Mouse (Mus musculus) mouse embryonic stem cell (cell line): ENCODE data around the gene Fam208a.

Experiments
- in situ Hi-C, 2 experiments: fragments of 300-500 bp; cut with MboI; formaldehyde crosslinking; loops; 1 replicate in 1 of 2; 3 replicates in 1 of 2; pipeline ENCODE4 v1.14.3; 2019 to 2020; ENCODE audit warnings: low sequenced_read_pairs in 2 of 2, low pct_unique_long_range_greater_than_20kb in 1 of 2, mixed read lengths in 1 of 2; ENCODE audit not compliant: unreplicated experiment in 1 of 2

Fam208a gene

GRCm38 (mm10) chr14:27408240-27408639, 20.4 kb upstream of the Fam208a start:
- in situ Hi-C loops, result loop anchor here (5.0 to 10.0 kb wide), 2 partner anchors 211 to 213 kb away; no protein-coding TSS in a partner anchor

- in situ Hi-C loops, result loop anchor here (5.0 to 10.0 kb wide), 2 partner anchors 212 to 215 kb away; no protein-coding TSS in a partner anchor
Observed at GRCm38 (mm10) chr14:27409662-27410061, 19.0 kb upstream of the Fam208a start.

GRCm38 (mm10) chr14:27411492-27411891, 17.1 kb upstream of the Fam208a start:
- in situ Hi-C loops, result no loop called here

GRCm38 (mm10) chr14:27412699-27413098, 15.9 kb upstream of the Fam208a start:
- in situ Hi-C loops, result no loop called here

- in situ Hi-C loops, result no loop called here
Observed at GRCm38 (mm10) chr14:27413961-27414360, 14.7 kb upstream of the Fam208a start.

- in situ Hi-C loops, result no loop called here
Observed at GRCm38 (mm10) chr14:27420816-27421215, 7.8 kb upstream of the Fam208a start.

- in situ Hi-C loops, result no loop called here
Observed at GRCm38 (mm10) chr14:27422301-27422700, 6.3 kb upstream of the Fam208a start.

GRCm38 (mm10) chr14:27428973-27429711, 508 bp downstream of the Fam208a start:
- in situ Hi-C loops, result no loop called here

GRCm38 (mm10) chr14:27430280-27430679, 1.6 kb downstream of the Fam208a start:
- in situ Hi-C loops, result no loop called here

- in situ Hi-C loops, result no loop called here
Observed at GRCm38 (mm10) chr14:27432064-27432463, 3.4 kb downstream of the Fam208a start.

- in situ Hi-C loops, result loop anchor here in 1 of 2 experiments (5.0 kb wide), 1 partner anchor 36 kb away; no protein-coding TSS in a partner anchor
Observed at GRCm38 (mm10) chr14:27436116-27436515, 7.5 kb downstream of the Fam208a start.

GRCm38 (mm10) chr14:27436826-27437225, 8.2 kb downstream of the Fam208a start:
- in situ Hi-C loops, result loop anchor here in 1 of 2 experiments (5.0 kb wide), 1 partner anchor 35 kb away; no protein-coding TSS in a partner anchor

GRCm38 (mm10) chr14:27440921-27441320, 12.3 kb downstream of the Fam208a start:
- in situ Hi-C loops, result loop anchor here in 1 of 2 experiments (5.0 kb wide), 1 partner anchor 41 kb away; no protein-coding TSS in a partner anchor

GRCm38 (mm10) chr14:27444851-27445281, 16.2 kb downstream of the Fam208a start:
- in situ Hi-C loops, result loop anchor here in 1 of 2 experiments (5.0 kb wide), 1 partner anchor 37 kb away; no protein-coding TSS in a partner anchor

- in situ Hi-C loops, result no loop called here
Observed at GRCm38 (mm10) chr14:27446963-27447362, 18.3 kb downstream of the Fam208a start.

GRCm38 (mm10) chr14:27491399-27491798, 62.8 kb downstream of the Fam208a start:
- in situ Hi-C loops, result no loop called here

GRCm38 (mm10) chr14:27493516-27493915, 64.9 kb downstream of the Fam208a start:
- in situ Hi-C loops, result no loop called here

- in situ Hi-C loops, result no loop called here
Observed at GRCm38 (mm10) chr14:27501096-27501495, 72.5 kb downstream of the Fam208a start.

GRCm38 (mm10) chr14:27507894-27508643, 79.4 kb downstream of the Fam208a start, which contains the start of gene Ccdc66:
Gene Ccdc66, minus strand, starts transcription at chr14:27508460.
- in situ Hi-C loops, result no loop called here
